Mouse (Mus musculus) spleen, adult 2 months (tissue): ENCODE data around the gene Pfkfb4. TPM values are rescaled to one million over a fixed set of nuclear protein-coding genes. Genes with fewer than 3 reads are reported as not detected.

Experiments used
- DNase-seq, 2 experiments: peaks; one replicate each; pipeline versions ENCODE4 v3.0.0 to v3.0.0-alpha.2; 2012 to 2021; ENCODE audit warnings: low spot score in 2 of 2, low read depth in 1 of 2
- H3K27ac ChIP-seq: fragments of 200-500 bp; 2 replicates; pipeline ENCODE4 v1.5.1; 2012; ENCODE audit warnings: low read length, inconsistent platforms; ENCODE audit not compliant: insufficient read depth
- H3K27me3 ChIP-seq: fragments of 200-500 bp; 2 replicates; pipeline ENCODE4 v1.6.1; 2012; ENCODE audit warnings: mild to moderate bottlenecking, moderate library complexity, low read length, inconsistent platforms; ENCODE audit not compliant: control insufficient read depth, insufficient read depth
- H3K36me3 ChIP-seq: fragments of 200-500 bp; 2 replicates; pipeline ENCODE4 v1.6.1; 2012; ENCODE audit warnings: mild to moderate bottlenecking, low read length, inconsistent platforms; ENCODE audit not compliant: control insufficient read depth, insufficient read depth
- H3K4me1 ChIP-seq: fragments of 200-500 bp; 2 replicates; pipeline ENCODE4 v1.6.1; 2011; ENCODE audit warnings: inconsistent platforms; ENCODE audit not compliant: control insufficient read depth, insufficient read depth, insufficient read length
- H3K4me3 ChIP-seq: fragments of 200-500 bp; 2 replicates; pipeline ENCODE4 v1.5.1; 2011; ENCODE audit warnings: mild to moderate bottlenecking, inconsistent platforms; ENCODE audit not compliant: insufficient read depth, insufficient read length; ENCODE audit errors: extremely low read depth
- CTCF ChIP-seq: fragments of 200-500 bp; IDR thresholded peaks from 2 replicates; pipeline ENCODE4 v1.5.1; 2011; ENCODE audit warnings: mild to moderate bottlenecking, inconsistent platforms; ENCODE audit not compliant: insufficient read depth, insufficient read length, insufficient replicate concordance; ENCODE audit errors: extremely low read depth
- POLR2A ChIP-seq: fragments of 200-500 bp; IDR thresholded peaks from 2 replicates; pipeline ENCODE4 v1.6.1; 2011; ENCODE audit warnings: low read depth, low read length, inconsistent platforms
- WGBS: fragments of 180-500 bp; shearing (Covaris S2); methylation state at CpG from one replicate; pipeline ENCODE4 v1.1.7; 2018; 5-methylcytosine and 5-hydroxymethylcytosine counted together
- polyA plus RNA-seq: library from polyadenylated mRNA; depleted of rRNA; stranded (reverse); fragments of >200 nt; gene quantifications from 2 replicates; pipeline ENCODE4 v1.2.3, GENCODE M21; 2012

The Pfkfb4 gene
- polyA plus RNA-seq, 1 experiment = 22.6 TPM

- H3K36me3 ChIP-seq = no peaks in the 10 kb centered on the region
- DNase-seq = no peak
- H3K27me3 ChIP-seq = no peaks in the 10 kb centered on the region
- TF ChIP-seq CTCF (no peak), POLR2A (no peak)
- H3K4me1 ChIP-seq = no peaks in the 10 kb centered on the region
- 61% methylated on average over 9 of the region's 9 CpGs for WGBS
- no peak overlapping the region for H3K4me3 ChIP-seq
- no peak overlapping the region for H3K27ac ChIP-seq
Measured at GRCm38 (mm10) chr9:108983209-108983608, 8.4 kb upstream of the Pfkfb4 start.

- Histone ChIP-seq H3K36me3 (no peaks in the 10 kb centered on the region), H3K27ac (no peak within 1 kb of the TSS), H3K4me1 (no peaks in the 10 kb centered on the region), H3K27me3 (no peaks in the 10 kb centered on the region), H3K4me3 (no peak within 1 kb of the TSS)
- no peak for TF ChIP-seq CTCF
- TF ChIP-seq POLR2A = no peak
- no peak for DNase-seq
- WGBS = 88% methylated on average over 1 of the region's 4 CpGs
Measured at GRCm38 (mm10) chr9:108985710-108986109, 5.9 kb upstream of the Pfkfb4 start, which contains the start of gene Ucn2. Gene Ucn2, plus strand, starts transcription at chr9:108986010.

GRCm38 (mm10) chr9:108987704-108988350 is 3.8 kb upstream of the Pfkfb4 start:
- Histone ChIP-seq H3K4me1 (peaks cover 8% of the 10 kb centered on the region; the same call in 1 of the 2 replicates), H3K27ac (no peak overlapping the region), H3K27me3 (no peaks in the 10 kb centered on the region), H3K36me3 (no peaks in the 10 kb centered on the region), H3K4me3 (no peak overlapping the region)
- DNase-seq = no peak
- TF ChIP-seq CTCF (no peak), POLR2A (no peak)
- WGBS = 54% methylated on average over 12 of the region's 15 CpGs

- no peak for DNase-seq
- peaks cover 8% of the 10 kb centered on the region; the same call in 1 of the 2 replicates for H3K4me1 ChIP-seq
- no peaks in the 10 kb centered on the region for H3K36me3 ChIP-seq
- H3K4me3 ChIP-seq = no peak overlapping the region
- WGBS = 53% methylated on average over 4 of the region's 4 CpGs
- H3K27me3 ChIP-seq = no peaks in the 10 kb centered on the region
- TF ChIP-seq CTCF = no peak
- H3K27ac ChIP-seq = peak overlapping the region; percentile 18; the same call in 1 of the 2 replicates
Measured at GRCm38 (mm10) chr9:108989802-108990461, 1.6 kb upstream of the Pfkfb4 start.

GRCm38 (mm10) chr9:108990462-108990820 is 1.1 kb upstream of the Pfkfb4 start:
- H3K27me3 ChIP-seq = no peaks in the 10 kb centered on the region
- H3K4me1 ChIP-seq = peaks cover 8% of the 10 kb centered on the region; the same call in 1 of the 2 replicates
- WGBS = 79% methylated on average over 7 of the region's 7 CpGs
- no peak for DNase-seq
- H3K4me3 ChIP-seq = no peak overlapping the region
- no peaks in the 10 kb centered on the region for H3K36me3 ChIP-seq
- TF ChIP-seq CTCF (no peak), POLR2A (no peak)
- 0 out of 2 replicates have a peak overlapping the region, but pooled peaks have one; percentile 18 for H3K27ac ChIP-seq

GRCm38 (mm10) chr9:108992085-108992469 is 499 bp downstream of the Pfkfb4 start:
- TF ChIP-seq POLR2A = no peak
- no peak for TF ChIP-seq CTCF
- H3K4me1 ChIP-seq = peaks cover 8% of the 10 kb centered on the region; the same call in 1 of the 2 replicates
- H3K4me3 ChIP-seq = peak overlapping the region; percentile 72
- no peaks in the 10 kb centered on the region for H3K27me3 ChIP-seq
- no peak for DNase-seq
- H3K36me3 ChIP-seq = no peaks in the 10 kb centered on the region
- 25% methylated on average over 18 of the region's 18 CpGs for WGBS
- H3K27ac ChIP-seq = peak overlapping the region; percentile 53
